Mouse (Mus musculus): ENCODE data around the gene Tle1.

GRCm38 (mm10) chr4:72139475-72140120 lies 61.1 kb downstream of the Tle1 start:
- TF ChIP-seq POLR2A (IDR thresholded peaks at IDR 0.05; ENCODE audit: borderline replicate concordance, insufficient read depth, low read length) = no peak
- no peak for TF ChIP-seq CTCF (IDR thresholded peaks at IDR 0.05; ENCODE audit: borderline replicate concordance, insufficient read depth, low read depth, low read length)

All from cerebellum, adult 2 months (tissue).